Mouse (Mus musculus) bone marrow macrophage, adult 2 months (primary cell): ENCODE measurements around the gene Akr1c19.

Experiments
- CTCF ChIP-seq: IDR thresholded peaks from 2 replicates; pipeline ENCODE4 v1.5.1; 2012; ENCODE audit warnings: low read depth, mild to moderate bottlenecking, low read length, moderate library complexity
- POLR2A ChIP-seq: IDR thresholded peaks from 2 replicates; pipeline ENCODE4 v1.6.1; 2012; ENCODE audit warnings: mild to moderate bottlenecking, low read depth, low read length, borderline replicate concordance

GRCm38 (mm10) chr13:4249347-4249746 is 20.8 kb downstream of the Akr1c19 start:
- TF ChIP-seq CTCF (no peak), POLR2A (no peak)
